7 mouse cellular contexts compared by ENCODE assay signal in the genomic region with DNA sequence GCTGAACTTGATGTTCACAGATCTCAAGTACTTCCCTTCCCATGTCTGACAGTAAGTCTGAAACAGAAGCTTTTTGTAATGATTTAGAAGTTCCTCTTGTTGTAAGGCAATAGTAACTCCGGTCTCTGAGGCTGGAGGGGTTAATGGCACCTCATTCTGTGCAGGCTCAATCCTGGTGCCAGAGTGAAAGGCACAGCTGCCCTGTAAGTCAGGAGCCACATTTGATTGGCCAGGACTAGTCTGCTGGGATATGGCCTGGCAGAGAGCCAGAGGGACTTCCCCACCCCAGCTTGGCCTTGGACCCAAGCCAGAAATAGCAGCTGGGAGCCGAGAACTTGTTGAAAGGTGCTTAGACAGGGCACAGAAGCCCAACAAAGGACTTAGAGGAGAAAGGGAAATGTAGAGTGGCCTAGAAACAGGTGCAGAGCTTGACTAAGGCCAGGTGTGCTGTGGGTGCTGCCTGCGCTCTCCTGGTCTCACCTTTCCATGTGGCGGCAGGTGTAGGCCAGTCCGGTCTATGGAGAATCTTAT. TPM values are rescaled to one million over a fixed set of nuclear protein-coding genes. Genes with fewer than 3 reads are reported as not detected.
DNase-seq lines count a peak whose midpoint lies in the region; ATAC-seq and TF ChIP-seq lines count a peak whose summit lies in the region.

No protein-coding gene starts in this region.

- peak; percentile 22 for DNase-seq in T-cell, adult 2 months (ENCODE audit: low spot score)
- DNase-seq in cerebellum, postnatal 14 days: peak; percentile 77 to 88
- DNase-seq in gastrocnemius, postnatal 4 days (ENCODE audit: low spot score in 2 of 2): peak; percentile 73 to 87
- peak; percentile 45 to 58 for DNase-seq in left cerebral cortex, postnatal 36 days (ENCODE audit: low spot score in 2 of 2)
- peak; percentile 91 for DNase-seq in midbrain, embryonic 14.5 days
- peak; percentile 5 to 59 for DNase-seq in spleen, adult 2 months (ENCODE audit: low read depth in 1 of 2, low spot score in 2 of 2)

- peak; percentile 97 for ATAC-seq in intestine, embryonic 16.5 days
- peak; percentile 92 for ATAC-seq in midbrain, embryonic 14.5 days (ENCODE audit: low FRiP score, low TSS enrichment)

- TF ChIP-seq POLR2A in spleen, adult 2 months (IDR thresholded peaks at IDR 0.05; ENCODE audit: low read depth, low read length): no peak

- H3K36me3 ChIP-seq in intestine, embryonic 16.5 days (ENCODE audit: control insufficient read depth, insufficient read depth, low read length): no peaks in the 10 kb centered on the region; the same call in 1 of the 2 replicates
- H3K36me3 ChIP-seq in midbrain, embryonic 14.5 days (ENCODE audit: control insufficient read depth, insufficient read depth, low read length): peaks cover 85% of the 10 kb centered on the region
- peaks cover 37% of the 10 kb centered on the region for H3K36me3 ChIP-seq in spleen, adult 2 months (ENCODE audit: control insufficient read depth, insufficient read depth, low read length)

- TF ChIP-seq CTCF in spleen, adult 2 months (IDR thresholded peaks at IDR 0.05; ENCODE audit: extremely low read depth, insufficient read depth, insufficient read length, insufficient replicate concordance): no peak

- H3K4me1 ChIP-seq in intestine, embryonic 16.5 days (ENCODE audit: control insufficient read depth, insufficient read depth, low read length): peaks cover 27% of the 10 kb centered on the region
- peaks cover 33% of the 10 kb centered on the region for H3K4me1 ChIP-seq in midbrain, embryonic 14.5 days (ENCODE audit: control insufficient read depth, insufficient read depth, low read length)
- H3K4me1 ChIP-seq in spleen, adult 2 months (ENCODE audit: control insufficient read depth, insufficient read depth, insufficient read length): peaks cover 6% of the 10 kb centered on the region; the same call in 1 of the 2 replicates

- H3K4me3 ChIP-seq in intestine, embryonic 16.5 days (ENCODE audit: low read length): no peak overlapping the region
- no peak overlapping the region for H3K4me3 ChIP-seq in midbrain, embryonic 14.5 days (replicated peaks; ENCODE audit: low read depth, low read length)
- H3K4me3 ChIP-seq in spleen, adult 2 months (ENCODE audit: extremely low read depth, insufficient read depth, insufficient read length): no peak overlapping the region

- peak overlapping the region; percentile 74 for H3K27ac ChIP-seq in intestine, embryonic 16.5 days (ENCODE audit: low read length)
- peak overlapping the region; percentile 72 for H3K27ac ChIP-seq in midbrain, embryonic 14.5 days (replicated peaks; ENCODE audit: low read depth, low read length)
- H3K27ac ChIP-seq in spleen, adult 2 months (ENCODE audit: insufficient read depth, low read length): no peak overlapping the region; the same call in 1 of the 2 replicates

- H3K27me3 ChIP-seq in intestine, embryonic 16.5 days (replicated peaks; ENCODE audit: control insufficient read depth, insufficient read depth, low read length): no peaks in the 10 kb centered on the region
- H3K27me3 ChIP-seq in midbrain, embryonic 14.5 days (ENCODE audit: control insufficient read depth, insufficient read depth, low read length): no peaks in the 10 kb centered on the region
- H3K27me3 ChIP-seq in spleen, adult 2 months (ENCODE audit: control insufficient read depth, insufficient read depth, low read length): no peaks in the 10 kb centered on the region

- 26% methylated on average over 5 of the region's 5 CpGs for WGBS in intestine, embryonic 16.5 days
- 39% methylated on average over 5 of the region's 5 CpGs for WGBS in midbrain, embryonic 14.5 days
- 63% methylated on average over 5 of the region's 5 CpGs for WGBS in spleen, adult 2 months

- H3K4me2 ChIP-seq in intestine, embryonic 16.5 days (ENCODE audit: low read depth, low read length): peak overlapping the region; percentile 21; the same call in 1 of the 2 replicates
- H3K4me2 ChIP-seq in midbrain, embryonic 14.5 days (ENCODE audit: low read length): no peak overlapping the region; the same call in 1 of the 2 replicates

- intact Hi-C loops in left cerebral cortex, postnatal 36 days (cut with DNase I): loop anchor here (5.0 kb wide), 1 partner anchor 33 kb away; the partner anchor contains the start of gene Trit1

- H3K9ac ChIP-seq in intestine, embryonic 16.5 days (ENCODE audit: low read depth, low read length): no peak overlapping the region
- H3K9ac ChIP-seq in midbrain, embryonic 14.5 days (replicated peaks; ENCODE audit: low read length): no peak overlapping the region

- no peaks in the 10 kb centered on the region for H3K9me3 ChIP-seq in intestine, embryonic 16.5 days (ENCODE audit: control insufficient read depth, low read length)
- H3K9me3 ChIP-seq in midbrain, embryonic 14.5 days (ENCODE audit: control insufficient read depth, low read length): no peaks in the 10 kb centered on the region

RNA-seq across cellular contexts. Expression of gene Trit1, which starts 34.3 kb away (rescaled TPM):
- total RNA-seq in gastrocnemius, postnatal 4 days (2021): 10 to 100 TPM; 14.1 to 15.8 TPM
- polyA plus RNA-seq in intestine, embryonic 16.5 days (2015; fragmentation: Nextera tagmentation; extraction: Ambion mirVana): 12.7 and 16.0 TPM in 2 replicates
- 10 to 100 TPM; 18.2 to 23.5 TPM for total RNA-seq in left cerebral cortex, postnatal 36 days (2021)
- polyA plus RNA-seq in midbrain, embryonic 14.5 days (2014; fragmentation: Nextera tagmentation; extraction: Ambion mirVana): 27.0 and 29.1 TPM in 2 replicates
- polyA plus RNA-seq in spleen, adult 2 months (2012; rRNA removed): 5.0 and 6.5 TPM in 2 replicates

RNA-seq across cellular contexts. Expression of gene Bmp8b, which starts 54.2 kb away (rescaled TPM):
- not detected for total RNA-seq in gastrocnemius, postnatal 4 days (2021)
- polyA plus RNA-seq in intestine, embryonic 16.5 days (2015; fragmentation: Nextera tagmentation; extraction: Ambion mirVana): 0.29 and 0.47 TPM in 2 replicates
- under 1 TPM; 0.14 to 0.15 TPM for total RNA-seq in left cerebral cortex, postnatal 36 days (2021)
- 0.08 and 0.25 TPM in 2 replicates for polyA plus RNA-seq in midbrain, embryonic 14.5 days (2014; fragmentation: Nextera tagmentation; extraction: Ambion mirVana)
- 0.11 and 0.19 TPM in 2 replicates for polyA plus RNA-seq in spleen, adult 2 months (2012; rRNA removed)

RNA-seq across cellular contexts. Expression of gene Mycl, which starts 55.3 kb away (rescaled TPM):
- 10 to 100 TPM in 1 of 2 experiments, 1 to 10 TPM in 1; 8.9 to 10.8 TPM for total RNA-seq in gastrocnemius, postnatal 4 days (2021)
- 5.1 and 5.3 TPM in 2 replicates for polyA plus RNA-seq in intestine, embryonic 16.5 days (2015; fragmentation: Nextera tagmentation; extraction: Ambion mirVana)
- total RNA-seq in left cerebral cortex, postnatal 36 days (2021): 10 to 100 TPM; 11.3 to 12.9 TPM
- 87.7 and 112 TPM in 2 replicates for polyA plus RNA-seq in midbrain, embryonic 14.5 days (2014; fragmentation: Nextera tagmentation; extraction: Ambion mirVana)
- 7.3 and 7.6 TPM in 2 replicates for polyA plus RNA-seq in spleen, adult 2 months (2012; rRNA removed)

Comparison
In these comparisons a context has a peak if more than half of its experiments do, and no peak if none do; other contexts are left out.
1. DNase-seq: peak in every context shown above with its lines; median percentile 91 in midbrain, embryonic 14.5 days; 82 in cerebellum, postnatal 14 days; 80 in gastrocnemius, postnatal 4 days; 52 in left cerebral cortex, postnatal 36 days; 32 in spleen, adult 2 months; 22 in T-cell, adult 2 months.
2. RNA of gene Mycl, which starts 55.3 kb away (polyA plus RNA-seq): 87.7 to 112 TPM in midbrain, embryonic 14.5 days; 7.3 to 7.6 TPM in spleen, adult 2 months and 5.1 to 5.3 TPM in intestine, embryonic 16.5 days; every median in the first group is over 10 times any median in the second.